Mouse (Mus musculus): ENCODE measurements at regions not wholly inside any gene's neighbourhood (a gene's known extent, or its start where the extent isn't known, plus 50 kb on each side); places are given as distances from the start of the nearest gene placed in this dataset.

GRCm38 (mm10) chr10:16874131-16874530 lies 848.9 kb upstream of the Cited2 start:
- DNase-seq, result no peak
- no peak overlapping the region for H3K27ac ChIP-seq
- no peak overlapping the region for H3K4me3 ChIP-seq
- TF ChIP-seq CTCF (IDR thresholded peaks at IDR 0.05), result no peak
- intact Hi-C loops (cut with DNase I), result no loop called here

- TF ChIP-seq CTCF (IDR thresholded peaks at IDR 0.05), result no peak
- DNase-seq, result no peak
- Histone ChIP-seq H3K4me3 (no peak overlapping the region), H3K27ac (no peak overlapping the region)
- intact Hi-C loops (cut with DNase I), result no loop called here
These were observed 844.8 kb upstream of the Cited2 start for GRCm38 (mm10) chr10:16878197-16878596.

- H3K4me3 ChIP-seq, result no peak overlapping the region
- no peak for DNase-seq
- intact Hi-C loops (cut with DNase I), result no loop called here
- H3K27ac ChIP-seq, result no peak overlapping the region
- no peak for TF ChIP-seq CTCF (IDR thresholded peaks at IDR 0.05)
These were observed 829.7 kb upstream of the Cited2 start for GRCm38 (mm10) chr10:16893316-16893715.

- no peak for TF ChIP-seq CTCF (IDR thresholded peaks at IDR 0.05)
- DNase-seq, result no peak
- intact Hi-C loops (cut with DNase I), result no loop called here
- Histone ChIP-seq H3K27ac (no peak overlapping the region), H3K4me3 (no peak overlapping the region)
These were observed 827.7 kb upstream of the Cited2 start for GRCm38 (mm10) chr10:16895332-16895731.

- TF ChIP-seq CTCF (IDR thresholded peaks at IDR 0.05), result no peak
- intact Hi-C loops (cut with DNase I), result no loop called here
- Histone ChIP-seq H3K27ac (no peak overlapping the region), H3K4me3 (no peak overlapping the region)
- no peak for DNase-seq
These were observed 800.1 kb upstream of the Cited2 start for GRCm38 (mm10) chr10:16922888-16923287.

- no peak overlapping the region for H3K27ac ChIP-seq
- intact Hi-C loops (cut with DNase I), result no loop called here
- no peak for TF ChIP-seq CTCF (IDR thresholded peaks at IDR 0.05)
- no peak for DNase-seq
- H3K4me3 ChIP-seq, result no peak overlapping the region
These were observed 799.2 kb upstream of the Cited2 start for GRCm38 (mm10) chr10:16923851-16924250.

GRCm38 (mm10) chr10:16937705-16938104 lies 785.3 kb upstream of the Cited2 start:
- no peak for TF ChIP-seq CTCF (IDR thresholded peaks at IDR 0.05)
- H3K27ac ChIP-seq, result no peak overlapping the region
- DNase-seq, result no peak
- H3K4me3 ChIP-seq, result no peak overlapping the region
- intact Hi-C loops (cut with DNase I), result no loop called here

GRCm38 (mm10) chr10:16951636-16952035 lies 771.4 kb upstream of the Cited2 start:
- DNase-seq, result no peak
- Histone ChIP-seq H3K27ac (no peak overlapping the region), H3K4me3 (no peak overlapping the region)
- intact Hi-C loops (cut with DNase I), result no loop called here
- TF ChIP-seq CTCF (IDR thresholded peaks at IDR 0.05), result no peak

- Histone ChIP-seq H3K4me3 (no peak overlapping the region), H3K27ac (no peak overlapping the region)
- TF ChIP-seq CTCF (IDR thresholded peaks at IDR 0.05), result no peak
- intact Hi-C loops (cut with DNase I), result no loop called here
- no peak for DNase-seq
These were observed 762.0 kb upstream of the Cited2 start for GRCm38 (mm10) chr10:16960971-16961370.

GRCm38 (mm10) chr10:16962463-16962862 lies 760.6 kb upstream of the Cited2 start:
- intact Hi-C loops (cut with DNase I), result no loop called here
- DNase-seq, result no peak
- Histone ChIP-seq H3K27ac (no peak overlapping the region), H3K4me3 (no peak overlapping the region)
- TF ChIP-seq CTCF (IDR thresholded peaks at IDR 0.05), result no peak

- intact Hi-C loops (cut with DNase I), result no loop called here
- no peak for DNase-seq
- no peak for TF ChIP-seq CTCF (IDR thresholded peaks at IDR 0.05)
- no peak overlapping the region for H3K4me3 ChIP-seq
- no peak overlapping the region for H3K27ac ChIP-seq
These were observed 744.2 kb upstream of the Cited2 start for GRCm38 (mm10) chr10:16978770-16979169.

GRCm38 (mm10) chr10:16990227-16990626 lies 732.8 kb upstream of the Cited2 start:
- no peak for TF ChIP-seq CTCF (IDR thresholded peaks at IDR 0.05)
- no peak for DNase-seq
- intact Hi-C loops (cut with DNase I), result no loop called here
- Histone ChIP-seq H3K4me3 (no peak overlapping the region), H3K27ac (no peak overlapping the region)

- intact Hi-C loops (cut with DNase I), result no loop called here
These were observed 729.2 kb upstream of the Cited2 start for GRCm38 (mm10) chr10:16993789-16994188.

GRCm38 (mm10) chr10:16994526-16994925 lies 728.5 kb upstream of the Cited2 start:
- Histone ChIP-seq H3K27ac (peak overlapping the region; percentile 72), H3K4me3 (peak overlapping the region; percentile 52)
- TF ChIP-seq CTCF (IDR thresholded peaks at IDR 0.05), result no peak
- intact Hi-C loops (cut with DNase I), result no loop called here
- no peak for DNase-seq

More at GRCm38 (mm10) chr10:16993789-16994188, 729.2 kb upstream of the Cited2 start:
- no peak overlapping the region for H3K4me3 ChIP-seq
- no peak for TF ChIP-seq CTCF (IDR thresholded peaks at IDR 0.05)
- DNase-seq, result no peak
- peak overlapping the region; percentile 24; the same call in 1 of the 2 replicates for H3K27ac ChIP-seq

GRCm38 (mm10) chr10:16995010-16995409 lies 728.0 kb upstream of the Cited2 start:
- no peak for TF ChIP-seq CTCF (IDR thresholded peaks at IDR 0.05)
- Histone ChIP-seq H3K4me3 (no peak overlapping the region; the same call in 1 of the 2 replicates), H3K27ac (peak overlapping the region; percentile 72)
- intact Hi-C loops (cut with DNase I), result no loop called here
- no peak for DNase-seq

All from gastrocnemius, adult 2 months (tissue).